Mouse (Mus musculus) liver, embryonic 14.5 days (tissue): Measurements from ENCODE around the gene Olfr609. TPM values are rescaled to one million over a fixed set of nuclear protein-coding genes. Genes with fewer than 3 reads are reported as not detected.

Experiments
- ATAC-seq: fragments of 200-750 bp; cut with Nextera tagmentation; 2 replicates; pipeline ENCODE4 v1.8.0; 2017; ENCODE audit warnings: moderate number of reproducible peaks, mild to moderate bottlenecking, moderate library complexity; ENCODE audit not compliant: insufficient read depth
- DNase-seq, 3 experiments: peaks; one replicate each; pipeline ENCODE4 v3.0.0-alpha.2; 2012 to 2013; ENCODE audit warnings: low read depth in 3 of 3, low spot score in 3 of 3
- H3K27ac ChIP-seq: fragments of 300-500 bp; sonication (generic); 2 replicates; pipeline ENCODE4 v1.5.1; 2014; ENCODE audit warnings: moderate library complexity, mild to moderate bottlenecking, control low read depth, inconsistent platforms
- H3K27me3 ChIP-seq: fragments of 300-500 bp; sonication (generic); 2 replicates; pipeline ENCODE4 v1.6.1; 2014; ENCODE audit warnings: mild to moderate bottlenecking, low read length, moderate library complexity; ENCODE audit not compliant: control insufficient read depth, insufficient read depth
- H3K36me3 ChIP-seq: fragments of 300-500 bp; sonication (generic); replicated peaks from 2 replicates; pipeline ENCODE4 v1.6.1; 2014; ENCODE audit warnings: low read depth; ENCODE audit not compliant: control insufficient read depth, insufficient read depth
- H3K4me1 ChIP-seq, 2 experiments: fragments of 200-500 bp in 1 of 2; fragments of 300-500 bp in 1 of 2; sonication (generic) in 1 of 2; replicated peaks; 2 replicates each; pipeline ENCODE4 v1.6.1; 2012 to 2014; ENCODE audit warnings: antibody characterized with exemption in 1 of 2, inconsistent platforms in 1 of 2, low read length in 1 of 2; ENCODE audit not compliant: control insufficient read depth in 2 of 2, insufficient read depth in 2 of 2
- H3K4me2 ChIP-seq: fragments of 300-500 bp; sonication (generic); 2 replicates; pipeline ENCODE4 v1.6.1; 2014; ENCODE audit warnings: low read depth, mild to moderate bottlenecking, control low read depth, moderate library complexity
- H3K4me3 ChIP-seq, 2 experiments: fragments of 200-500 bp in 1 of 2; fragments of 300-500 bp in 1 of 2; sonication (generic) in 1 of 2; 2 replicates each; pipeline ENCODE4 v1.5.1; 2012 to 2014; ENCODE audit warnings: low read depth in 2 of 2, low read length in 2 of 2, mild to moderate bottlenecking in 2 of 2, control low read depth in 1 of 2, inconsistent platforms in 1 of 2, moderate library complexity in 1 of 2; ENCODE audit not compliant: insufficient read depth in 1 of 2
- H3K9ac ChIP-seq: fragments of 300-500 bp; sonication (generic); replicated peaks from 2 replicates; pipeline ENCODE4 v1.6.1; 2014; ENCODE audit warnings: mild to moderate bottlenecking, control low read depth, moderate library complexity
- H3K9me3 ChIP-seq: fragments of 300-500 bp; sonication (generic); 2 replicates; pipeline ENCODE4 v1.6.1; 2016; ENCODE audit warnings: low read length, mixed read lengths; ENCODE audit not compliant: control insufficient read depth
- CTCF ChIP-seq: IDR thresholded peaks from 2 replicates; pipeline ENCODE4 v1.5.1; 2016; ENCODE audit warnings: antibody characterized with exemption, low read depth, control low read depth
- EP300 ChIP-seq: IDR thresholded peaks from 2 replicates; pipeline ENCODE4 v1.6.1; 2016; ENCODE audit warnings: antibody characterized with exemption, low read depth
- WGBS: fragments of 180-500 bp; shearing (Covaris S2); extraction: QIAGEN DNeasy Blood & Tissue Kit; methylation state at CpG from one replicate; pipeline ENCODE4 v1.1.7; 2014; ENCODE audit not compliant: insufficient replicate concordance; 5-methylcytosine and 5-hydroxymethylcytosine counted together
- polyA plus RNA-seq, 2 experiments: library from polyadenylated mRNA; depleted of rRNA in 1 of 2; stranded (reverse) in 1 of 2; unstranded in 1 of 2; fragments of >200 nt; fragmentation: Nextera tagmentation in 1 of 2; extraction: Ambion mirVana in 1 of 2; gene quantifications; 2 replicates each; pipeline versions ENCODE4 v1.2.1 to v1.2.3; 2012 to 2014

Gene Olfr609
- polyA plus RNA-seq, 2 experiments = not detected

- Histone ChIP-seq H3K4me2 (no peak within 1 kb of the TSS), H3K36me3 (no peaks in the 10 kb centered on the region), H3K27ac (no peak within 1 kb of the TSS), H3K27me3 (no peaks in the 10 kb centered on the region), H3K9ac (no peak within 1 kb of the TSS), H3K9me3 (no peaks in the 10 kb centered on the region), H3K4me3 (no peak within 1 kb of the TSS), H3K4me1 (no peaks in the 10 kb centered on the region)
- ATAC-seq (no peak), DNase-seq (no peak)
- TF ChIP-seq EP300 = no peak
- TF ChIP-seq CTCF = no peak
Observed at GRCm38 (mm10) chr7:103469577-103469976, 28.3 kb downstream of the Olfr609 start, which contains the start of gene Olfr608. Olfr608 (plus strand) TSS chr7:103469877.

GRCm38 (mm10) chr7:103460590-103460989, 37.3 kb downstream of the Olfr609 start:
- H3K27me3 ChIP-seq = no peaks in the 10 kb centered on the region
- TF ChIP-seq CTCF = no peak
- TF ChIP-seq EP300 = no peak
- no peak for ATAC-seq

GRCm38 (mm10) chr7:103448746-103449145, 49.1 kb downstream of the Olfr609 start, which contains the start of gene Olfr606:
Olfr606 (plus strand) TSS chr7:103449046.
- Histone ChIP-seq H3K4me2 (no peak within 1 kb of the TSS), H3K27ac (no peak within 1 kb of the TSS), H3K36me3 (no peaks in the 10 kb centered on the region), H3K27me3 (no peaks in the 10 kb centered on the region), H3K4me3 (no peak within 1 kb of the TSS), H3K4me1 (no peaks in the 10 kb centered on the region), H3K9me3 (no peaks in the 10 kb centered on the region), H3K9ac (no peak within 1 kb of the TSS)
- no peak for TF ChIP-seq EP300
- no peak for TF ChIP-seq CTCF
- DNase-seq = no peak
- WGBS = 58% methylated on average over 2 of the region's 2 CpGs
- ATAC-seq = no peak

More at GRCm38 (mm10) chr7:103460590-103460989, 37.3 kb downstream of the Olfr609 start:
- H3K36me3 ChIP-seq = no peaks in the 10 kb centered on the region
- H3K4me3 ChIP-seq = no peak overlapping the region
- H3K27ac ChIP-seq = no peak overlapping the region
- H3K4me2 ChIP-seq = no peak overlapping the region
- H3K9me3 ChIP-seq = no peaks in the 10 kb centered on the region
- WGBS = 73% methylated on average over 5 of the region's 5 CpGs
- no peak overlapping the region for H3K9ac ChIP-seq
- H3K4me1 ChIP-seq = no peaks in the 10 kb centered on the region
- DNase-seq = no peak

GRCm38 (mm10) chr7:103445339-103445738, 52.5 kb downstream of the Olfr609 start, which contains the start of gene Olfr605:
Olfr605 (minus strand) TSS chr7:103445439.
- H3K4me2 ChIP-seq = no peak within 1 kb of the TSS
- 53% methylated on average over 1 of the region's 1 CpGs for WGBS
- TF ChIP-seq CTCF (no peak), EP300 (no peak)
- no peak for DNase-seq
- H3K27ac ChIP-seq = no peak within 1 kb of the TSS
- no peaks in the 10 kb centered on the region for H3K4me1 ChIP-seq
- H3K9me3 ChIP-seq = no peaks in the 10 kb centered on the region
- H3K9ac ChIP-seq = no peak within 1 kb of the TSS
- no peaks in the 10 kb centered on the region for H3K27me3 ChIP-seq
- H3K36me3 ChIP-seq = no peaks in the 10 kb centered on the region
- no peak for ATAC-seq
- no peak within 1 kb of the TSS for H3K4me3 ChIP-seq

Other genes starting within 250 kb of the Olfr609 start
- gene Usp17ld, start 245.6 kb downstream of the Olfr609 start, polyA plus RNA-seq (2012; rRNA removed) = not detected in 2 replicates
- 0.05 TPM in 1 of 2 replicates, not detected in the other for gene Usp17ld, start 245.6 kb downstream of the Olfr609 start, polyA plus RNA-seq (2014; fragmentation: Nextera tagmentation; extraction: Ambion mirVana)
- gene Olfr596, start 192.4 kb downstream of the Olfr609 start, polyA plus RNA-seq (2012; rRNA removed) = not detected in 2 replicates
- gene Olfr596, start 192.4 kb downstream of the Olfr609 start, polyA plus RNA-seq (2014; fragmentation: Nextera tagmentation; extraction: Ambion mirVana) = not detected in 2 replicates
- gene Olfr597, start 181.7 kb downstream of the Olfr609 start, polyA plus RNA-seq (2012; rRNA removed) = not detected in 2 replicates
- gene Olfr597, start 181.7 kb downstream of the Olfr609 start, polyA plus RNA-seq (2014; fragmentation: Nextera tagmentation; extraction: Ambion mirVana) = not detected in 2 replicates
- not detected in 2 replicates for gene Olfr598, start 174.5 kb downstream of the Olfr609 start, polyA plus RNA-seq (2012; rRNA removed)
- gene Olfr598, start 174.5 kb downstream of the Olfr609 start, polyA plus RNA-seq (2014; fragmentation: Nextera tagmentation; extraction: Ambion mirVana) = not detected in 2 replicates
- not detected in 2 replicates for gene Olfr599, start 162.1 kb downstream of the Olfr609 start, polyA plus RNA-seq (2012; rRNA removed)
- gene Olfr599, start 162.1 kb downstream of the Olfr609 start, polyA plus RNA-seq (2014; fragmentation: Nextera tagmentation; extraction: Ambion mirVana) = not detected in 2 replicates
- gene Olfr600, start 148.4 kb downstream of the Olfr609 start, polyA plus RNA-seq (2012; rRNA removed) = not detected in 2 replicates
- not detected in 2 replicates for gene Olfr600, start 148.4 kb downstream of the Olfr609 start, polyA plus RNA-seq (2014; fragmentation: Nextera tagmentation; extraction: Ambion mirVana)
- not detected in 2 replicates for gene Olfr601, start 135.4 kb downstream of the Olfr609 start, polyA plus RNA-seq (2012; rRNA removed)
- not detected in 2 replicates for gene Olfr601, start 135.4 kb downstream of the Olfr609 start, polyA plus RNA-seq (2014; fragmentation: Nextera tagmentation; extraction: Ambion mirVana)
- not detected in 2 replicates for gene Olfr603, start 111.9 kb downstream of the Olfr609 start, polyA plus RNA-seq (2012; rRNA removed)
- not detected in 2 replicates for gene Olfr603, start 111.9 kb downstream of the Olfr609 start, polyA plus RNA-seq (2014; fragmentation: Nextera tagmentation; extraction: Ambion mirVana)
- not detected in 2 replicates for gene Usp17lc, start 83.0 kb downstream of the Olfr609 start, polyA plus RNA-seq (2012; rRNA removed)
- not detected in 2 replicates for gene Usp17lc, start 83.0 kb downstream of the Olfr609 start, polyA plus RNA-seq (2014; fragmentation: Nextera tagmentation; extraction: Ambion mirVana)
- gene Olfr605, start 52.6 kb downstream of the Olfr609 start, polyA plus RNA-seq (2012; rRNA removed) = not detected in 2 replicates
- not detected in 2 replicates for gene Olfr605, start 52.6 kb downstream of the Olfr609 start, polyA plus RNA-seq (2014; fragmentation: Nextera tagmentation; extraction: Ambion mirVana)
- gene Olfr606, start 49.0 kb downstream of the Olfr609 start, polyA plus RNA-seq (2012; rRNA removed) = not detected in 2 replicates
- not detected in 2 replicates for gene Olfr606, start 49.0 kb downstream of the Olfr609 start, polyA plus RNA-seq (2014; fragmentation: Nextera tagmentation; extraction: Ambion mirVana)
- not detected in 2 replicates for gene Olfr607, start 33.9 kb downstream of the Olfr609 start, polyA plus RNA-seq (2012; rRNA removed)
- gene Olfr607, start 33.9 kb downstream of the Olfr609 start, polyA plus RNA-seq (2014; fragmentation: Nextera tagmentation; extraction: Ambion mirVana) = not detected in 2 replicates
- gene Olfr608, start 28.2 kb downstream of the Olfr609 start, polyA plus RNA-seq (2012; rRNA removed) = not detected in 2 replicates
- gene Olfr608, start 28.2 kb downstream of the Olfr609 start, polyA plus RNA-seq (2014; fragmentation: Nextera tagmentation; extraction: Ambion mirVana) = not detected in 2 replicates
- gene Olfr610, start 14.1 kb upstream of the Olfr609 start, polyA plus RNA-seq (2012; rRNA removed) = not detected in 2 replicates
- not detected in 2 replicates for gene Olfr610, start 14.1 kb upstream of the Olfr609 start, polyA plus RNA-seq (2014; fragmentation: Nextera tagmentation; extraction: Ambion mirVana)
- gene Olfr611, start 22.8 kb upstream of the Olfr609 start, polyA plus RNA-seq (2012; rRNA removed) = not detected in 2 replicates
- not detected in 2 replicates for gene Olfr611, start 22.8 kb upstream of the Olfr609 start, polyA plus RNA-seq (2014; fragmentation: Nextera tagmentation; extraction: Ambion mirVana)
- gene Olfr612, start 44.7 kb upstream of the Olfr609 start, polyA plus RNA-seq (2012; rRNA removed) = not detected in 2 replicates
- gene Olfr612, start 44.7 kb upstream of the Olfr609 start, polyA plus RNA-seq (2014; fragmentation: Nextera tagmentation; extraction: Ambion mirVana) = not detected in 2 replicates
- not detected in 2 replicates for gene Olfr613, start 50.0 kb upstream of the Olfr609 start, polyA plus RNA-seq (2012; rRNA removed)
- gene Olfr613, start 50.0 kb upstream of the Olfr609 start, polyA plus RNA-seq (2014; fragmentation: Nextera tagmentation; extraction: Ambion mirVana) = not detected in 2 replicates
- gene Olfr615, start 58.0 kb upstream of the Olfr609 start, polyA plus RNA-seq (2012; rRNA removed) = not detected in 2 replicates
- gene Olfr615, start 58.0 kb upstream of the Olfr609 start, polyA plus RNA-seq (2014; fragmentation: Nextera tagmentation; extraction: Ambion mirVana) = not detected in 2 replicates
- not detected in 2 replicates for gene Olfr616, start 71.1 kb upstream of the Olfr609 start, polyA plus RNA-seq (2012; rRNA removed)
- not detected in 2 replicates for gene Olfr616, start 71.1 kb upstream of the Olfr609 start, polyA plus RNA-seq (2014; fragmentation: Nextera tagmentation; extraction: Ambion mirVana)
- gene Olfr617, start 75.0 kb upstream of the Olfr609 start, polyA plus RNA-seq (2012; rRNA removed) = not detected in 2 replicates
- gene Olfr617, start 75.0 kb upstream of the Olfr609 start, polyA plus RNA-seq (2014; fragmentation: Nextera tagmentation; extraction: Ambion mirVana) = not detected in 2 replicates
- not detected in 2 replicates for gene Olfr618, start 92.0 kb upstream of the Olfr609 start, polyA plus RNA-seq (2012; rRNA removed)
- not detected in 2 replicates for gene Olfr618, start 92.0 kb upstream of the Olfr609 start, polyA plus RNA-seq (2014; fragmentation: Nextera tagmentation; extraction: Ambion mirVana)
- not detected in 2 replicates for gene Olfr619, start 102.5 kb upstream of the Olfr609 start, polyA plus RNA-seq (2012; rRNA removed)
- gene Olfr619, start 102.5 kb upstream of the Olfr609 start, polyA plus RNA-seq (2014; fragmentation: Nextera tagmentation; extraction: Ambion mirVana) = not detected in 2 replicates
- not detected in 2 replicates for gene Olfr620, start 114.5 kb upstream of the Olfr609 start, polyA plus RNA-seq (2012; rRNA removed)
- not detected in 2 replicates for gene Olfr620, start 114.5 kb upstream of the Olfr609 start, polyA plus RNA-seq (2014; fragmentation: Nextera tagmentation; extraction: Ambion mirVana)
- not detected in 2 replicates for gene Olfr622, start 144.6 kb upstream of the Olfr609 start, polyA plus RNA-seq (2012; rRNA removed)
- gene Olfr622, start 144.6 kb upstream of the Olfr609 start, polyA plus RNA-seq (2014; fragmentation: Nextera tagmentation; extraction: Ambion mirVana) = not detected in 2 replicates
- not detected in 2 replicates for gene Olfr623, start 165.6 kb upstream of the Olfr609 start, polyA plus RNA-seq (2012; rRNA removed)
- gene Olfr623, start 165.6 kb upstream of the Olfr609 start, polyA plus RNA-seq (2014; fragmentation: Nextera tagmentation; extraction: Ambion mirVana) = not detected in 2 replicates
- gene Olfr624, start 173.1 kb upstream of the Olfr609 start, polyA plus RNA-seq (2012; rRNA removed) = 0.01 TPM in 2 replicates
- gene Olfr624, start 173.1 kb upstream of the Olfr609 start, polyA plus RNA-seq (2014; fragmentation: Nextera tagmentation; extraction: Ambion mirVana) = not detected in 2 replicates
- not detected in 2 replicates for gene Olfr625-ps1, start 184.7 kb upstream of the Olfr609 start, polyA plus RNA-seq (2012; rRNA removed)
- gene Olfr625-ps1, start 184.7 kb upstream of the Olfr609 start, polyA plus RNA-seq (2014; fragmentation: Nextera tagmentation; extraction: Ambion mirVana) = not detected in 2 replicates
- gene Olfr243, start 216.6 kb upstream of the Olfr609 start, polyA plus RNA-seq (2012; rRNA removed) = not detected in 2 replicates
- not detected in 2 replicates for gene Olfr243, start 216.6 kb upstream of the Olfr609 start, polyA plus RNA-seq (2014; fragmentation: Nextera tagmentation; extraction: Ambion mirVana)
- gene Olfr628, start 232.3 kb upstream of the Olfr609 start, polyA plus RNA-seq (2012; rRNA removed) = not detected in 2 replicates
- gene Olfr628, start 232.3 kb upstream of the Olfr609 start, polyA plus RNA-seq (2014; fragmentation: Nextera tagmentation; extraction: Ambion mirVana) = not detected in 2 replicates
- gene Olfr629, start 246.9 kb upstream of the Olfr609 start, polyA plus RNA-seq (2012; rRNA removed) = 0.08 TPM in 1 of 2 replicates, not detected in the other
- gene Olfr629, start 246.9 kb upstream of the Olfr609 start, polyA plus RNA-seq (2014; fragmentation: Nextera tagmentation; extraction: Ambion mirVana) = 0.18 and 0.22 TPM in 2 replicates